Mouse (Mus musculus) bone marrow macrophage, adult 2 months (primary cell): Measurements from ENCODE around the gene Leap2. TPM values are rescaled to one million over a fixed set of nuclear protein-coding genes. Genes with fewer than 3 reads are reported as not detected.

Experiments used
- H3K27ac ChIP-seq: 2 replicates; pipeline ENCODE4 v1.5.1; 2012; ENCODE audit warnings: low read depth, low read length; ENCODE audit not compliant: insufficient read depth
- H3K4me1 ChIP-seq: 2 replicates; pipeline ENCODE4 v1.6.1; 2012; ENCODE audit warnings: low read length; ENCODE audit not compliant: control insufficient read depth, insufficient read depth
- H3K4me3 ChIP-seq: 2 replicates; pipeline ENCODE4 v1.5.1; 2012; ENCODE audit warnings: mild to moderate bottlenecking, low read length, moderate library complexity; ENCODE audit not compliant: insufficient read depth
- CTCF ChIP-seq: IDR thresholded peaks from 2 replicates; pipeline ENCODE4 v1.5.1; 2012; ENCODE audit warnings: low read depth, mild to moderate bottlenecking, low read length, moderate library complexity
- POLR2A ChIP-seq: IDR thresholded peaks from 2 replicates; pipeline ENCODE4 v1.6.1; 2012; ENCODE audit warnings: mild to moderate bottlenecking, low read depth, low read length, borderline replicate concordance
- polyA plus RNA-seq: library from polyadenylated mRNA; stranded (reverse); fragments of >200 nt; gene quantifications from 2 replicates; pipeline ENCODE4 v1.2.4, GENCODE M21; 2012; ENCODE audit not compliant: missing spikeins, insufficient read depth, insufficient read length

Leap2 gene
- polyA plus RNA-seq, 1 experiment: not detected

GRCm38 (mm10) chr11:53457372-53457954 is 34.5 kb upstream of the Leap2 start:
- no peak for TF ChIP-seq CTCF
- TF ChIP-seq POLR2A: no peak

GRCm38 (mm10) chr11:53456474-53457371 is 33.8 kb upstream of the Leap2 start, which contains the start of the genes Gm10447 and Shroom1:
Gene Gm10447, minus strand, starts transcription at chr11:53457110.
Gene Shroom1, plus strand, starts transcription at chr11:53457205.
- 0 out of 2 replicates have a peak, but pooled peaks have one; percentile 22 for TF ChIP-seq CTCF
- no peak for TF ChIP-seq POLR2A
- Histone ChIP-seq H3K4me1 (peaks cover 5% of the 10 kb centered on the region; the same call in 1 of the 2 replicates), H3K27ac (no peak within 1 kb of the TSS), H3K4me3 (peak within 1 kb of the TSS; percentile 60)

More at GRCm38 (mm10) chr11:53457372-53457954, 34.5 kb upstream of the Leap2 start:
- Histone ChIP-seq H3K4me1 (peaks cover 5% of the 10 kb centered on the region; the same call in 1 of the 2 replicates), H3K27ac (no peak overlapping the region), H3K4me3 (peak overlapping the region; percentile 60)

GRCm38 (mm10) chr11:53453031-53453430 is 30.1 kb upstream of the Leap2 start:
- TF ChIP-seq CTCF (no peak), POLR2A (no peak)
- peaks cover 14% of the 10 kb centered on the region for H3K4me1 ChIP-seq
- H3K27ac ChIP-seq: no peak overlapping the region
- H3K4me3 ChIP-seq: no peak overlapping the region

GRCm38 (mm10) chr11:53452396-53452795 is 29.4 kb upstream of the Leap2 start:
- no peak overlapping the region for H3K27ac ChIP-seq
- peaks cover 13% of the 10 kb centered on the region for H3K4me1 ChIP-seq
- TF ChIP-seq CTCF (no peak), POLR2A (no peak)
- no peak overlapping the region for H3K4me3 ChIP-seq

GRCm38 (mm10) chr11:53451361-53451760 is 28.4 kb upstream of the Leap2 start:
- Histone ChIP-seq H3K4me1 (peaks cover 9% of the 10 kb centered on the region), H3K27ac (no peak overlapping the region), H3K4me3 (no peak overlapping the region)
- TF ChIP-seq CTCF (no peak), POLR2A (no peak)

GRCm38 (mm10) chr11:53450070-53450705 is 27.2 kb upstream of the Leap2 start:
- no peak overlapping the region for H3K27ac ChIP-seq
- peaks cover 9% of the 10 kb centered on the region for H3K4me1 ChIP-seq
- H3K4me3 ChIP-seq: no peak overlapping the region; the same call in 1 of the 2 replicates
- TF ChIP-seq CTCF (no peak), POLR2A (no peak)

GRCm38 (mm10) chr11:53448529-53448928 is 25.6 kb upstream of the Leap2 start:
- TF ChIP-seq CTCF: no peak
- no peak for TF ChIP-seq POLR2A
- Histone ChIP-seq H3K4me3 (no peak overlapping the region), H3K4me1 (peaks cover 9% of the 10 kb centered on the region)

GRCm38 (mm10) chr11:53447996-53448395 is 25.0 kb upstream of the Leap2 start:
- TF ChIP-seq POLR2A: no peak
- TF ChIP-seq CTCF: no peak
- Histone ChIP-seq H3K4me3 (no peak overlapping the region), H3K4me1 (peaks cover 9% of the 10 kb centered on the region), H3K27ac (no peak overlapping the region)

More at GRCm38 (mm10) chr11:53448529-53448928, 25.6 kb upstream of the Leap2 start:
- H3K27ac ChIP-seq: no peak overlapping the region

- Histone ChIP-seq H3K27ac (no peak overlapping the region), H3K4me3 (no peak overlapping the region), H3K4me1 (peaks cover 9% of the 10 kb centered on the region)
- no peak for TF ChIP-seq CTCF
- no peak for TF ChIP-seq POLR2A
Measured at GRCm38 (mm10) chr11:53446183-53446582, 23.2 kb upstream of the Leap2 start.
